Mouse (Mus musculus) kidney, postnatal 10 days (tissue): Measurements from ENCODE around the gene Ndufb11.

Experiments used
- DNase-seq: peaks from one replicate; pipeline ENCODE4 v3.0.0; 2021; ENCODE audit warnings: mixed read lengths

The Ndufb11 gene

DNA sequence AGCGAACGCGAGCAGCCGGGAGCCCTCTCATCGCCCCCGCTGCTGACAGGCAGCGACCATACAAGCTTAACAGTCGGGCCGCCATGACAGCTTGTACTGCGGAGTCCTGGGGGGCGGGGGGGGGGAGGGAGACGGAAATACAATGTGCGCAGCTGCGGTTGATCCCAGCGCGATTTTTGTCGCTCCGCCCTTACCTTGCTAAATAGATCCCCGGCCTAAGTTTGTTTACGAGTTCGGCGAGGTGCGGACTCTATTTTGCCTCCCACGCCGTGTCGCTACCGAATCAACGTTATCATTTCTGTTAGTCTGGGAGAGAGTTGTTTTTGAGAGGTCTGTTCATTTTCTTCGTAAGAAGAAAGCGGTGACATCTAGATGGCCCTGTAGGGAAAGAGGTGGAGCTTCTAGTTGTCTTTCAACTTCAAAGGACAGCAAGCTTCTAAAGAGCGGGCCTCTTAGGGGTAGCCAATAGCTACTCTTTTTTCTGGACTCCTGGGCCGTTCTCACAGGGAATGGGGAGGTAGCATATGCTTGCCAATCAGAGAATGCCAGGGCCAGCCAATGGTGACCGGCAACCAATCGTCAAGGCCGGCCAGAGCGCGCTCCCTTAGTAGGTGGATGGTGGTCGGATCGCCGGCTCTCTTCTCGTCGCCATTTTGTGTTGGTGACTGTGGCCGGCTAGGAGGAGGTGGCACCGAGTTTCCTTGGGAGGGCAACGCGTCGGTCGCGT is at the start of gene Ndufb11, which contains the start of gene Rbm10:
TSS of gene Ndufb11 (minus strand) at position 444 of the 727 bp plus-strand sequence.
TSS of gene Rbm10 (plus strand) at position 328 of the 727 bp plus-strand sequence.
- peak; percentile 85 for DNase-seq

DNA sequence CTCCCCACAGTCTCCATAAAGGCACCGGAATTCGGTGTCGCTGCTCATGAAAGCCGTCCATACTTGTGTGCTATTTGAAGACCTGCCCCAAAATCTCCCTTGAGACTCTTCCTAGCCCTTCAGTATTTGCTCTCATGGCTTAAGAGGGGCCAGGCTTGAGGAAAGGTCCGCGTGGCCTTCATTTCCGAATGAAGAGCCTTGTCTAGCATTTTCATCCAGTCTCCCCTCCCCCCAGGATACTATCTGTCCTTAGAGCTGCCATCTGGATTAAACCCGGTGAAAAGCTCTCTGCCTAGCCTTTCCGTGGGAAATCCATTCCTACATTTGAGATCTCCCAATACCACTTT is 46.0 kb upstream of the Ndufb11 start:
- peak; percentile 19 for DNase-seq

DNA sequence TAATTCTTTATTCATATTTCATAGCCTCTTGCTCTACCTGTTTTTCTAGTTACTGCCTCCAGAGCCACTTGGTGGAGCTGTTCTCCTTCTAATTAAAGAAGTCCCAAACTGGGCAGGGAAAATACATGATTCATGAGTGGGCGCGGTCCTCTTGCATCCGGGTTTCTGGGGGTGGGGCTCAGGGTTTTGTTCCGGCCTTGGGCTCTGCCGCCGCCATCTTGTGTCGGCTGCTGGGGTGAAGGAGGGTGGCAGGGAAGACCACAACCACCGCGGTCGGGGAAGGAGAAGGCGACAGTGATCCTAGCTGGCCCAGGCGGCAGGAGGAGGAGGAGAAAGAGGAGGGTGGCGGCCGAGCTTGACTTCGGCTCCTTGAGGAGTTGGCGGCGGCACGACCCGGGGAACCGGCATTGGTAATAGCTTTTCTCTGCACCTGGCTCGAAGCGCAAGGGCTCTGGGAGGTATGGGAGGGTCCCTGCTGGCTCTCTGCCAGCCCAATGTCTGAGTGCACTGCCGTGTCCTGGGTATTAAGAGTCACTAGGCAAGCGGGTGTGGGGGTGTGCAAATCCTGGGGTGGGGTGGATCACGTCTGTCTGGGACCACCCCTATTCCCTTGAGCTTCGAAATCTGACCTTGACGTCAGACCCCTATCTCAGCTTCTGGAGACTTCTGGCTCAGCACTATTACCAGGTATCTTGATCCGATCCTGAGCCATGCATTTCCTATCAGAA is 45.5 kb upstream of the Ndufb11 start:
- DNase-seq: peak; percentile 89

DNA sequence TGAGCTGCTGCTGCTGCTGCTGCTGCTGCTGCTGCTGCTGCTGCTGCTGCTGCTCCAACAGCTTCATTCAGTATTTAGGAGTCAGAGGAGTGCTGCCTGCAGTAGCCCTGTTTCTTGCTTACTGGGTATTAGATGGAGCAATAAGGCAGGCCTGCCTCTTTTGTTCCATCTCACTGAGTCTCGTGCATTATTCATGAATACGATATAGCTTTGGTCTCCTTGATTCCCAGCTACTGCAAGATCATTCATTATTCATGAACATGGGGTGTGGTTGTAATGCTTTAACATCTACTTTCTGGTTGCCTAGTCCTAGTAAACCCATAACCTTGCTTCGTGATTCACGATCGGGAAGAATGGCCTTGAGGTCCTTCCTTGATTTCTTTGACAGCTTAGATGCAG is 44.9 kb upstream of the Ndufb11 start:
- DNase-seq: no peak

DNA sequence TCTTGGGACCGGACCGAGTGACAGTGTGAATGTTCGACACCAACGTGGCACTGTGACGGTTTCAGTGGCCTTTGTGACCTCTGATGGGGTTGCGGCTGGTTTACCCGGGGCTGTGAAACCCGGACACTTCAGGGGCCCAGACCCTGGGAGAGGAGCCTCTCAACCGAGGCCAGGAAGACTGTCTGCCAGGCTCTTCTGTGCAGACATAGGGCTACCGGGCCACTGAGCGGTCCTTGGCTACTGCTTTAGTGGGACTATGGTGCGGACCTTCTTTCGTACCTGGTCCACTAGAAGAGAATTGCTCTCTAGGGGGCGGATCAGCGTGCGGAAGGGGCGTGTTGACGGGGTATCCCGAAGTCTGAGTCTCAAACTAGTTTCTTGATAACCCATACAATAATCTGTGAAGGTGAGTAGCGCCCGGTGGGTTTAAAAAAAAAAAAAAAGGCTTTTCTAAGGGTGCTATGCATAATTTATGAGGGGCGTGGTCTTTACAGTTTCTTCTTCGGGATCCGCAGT is 41.5 kb upstream of the Ndufb11 start:
- DNase-seq: peak; percentile 24

DNA sequence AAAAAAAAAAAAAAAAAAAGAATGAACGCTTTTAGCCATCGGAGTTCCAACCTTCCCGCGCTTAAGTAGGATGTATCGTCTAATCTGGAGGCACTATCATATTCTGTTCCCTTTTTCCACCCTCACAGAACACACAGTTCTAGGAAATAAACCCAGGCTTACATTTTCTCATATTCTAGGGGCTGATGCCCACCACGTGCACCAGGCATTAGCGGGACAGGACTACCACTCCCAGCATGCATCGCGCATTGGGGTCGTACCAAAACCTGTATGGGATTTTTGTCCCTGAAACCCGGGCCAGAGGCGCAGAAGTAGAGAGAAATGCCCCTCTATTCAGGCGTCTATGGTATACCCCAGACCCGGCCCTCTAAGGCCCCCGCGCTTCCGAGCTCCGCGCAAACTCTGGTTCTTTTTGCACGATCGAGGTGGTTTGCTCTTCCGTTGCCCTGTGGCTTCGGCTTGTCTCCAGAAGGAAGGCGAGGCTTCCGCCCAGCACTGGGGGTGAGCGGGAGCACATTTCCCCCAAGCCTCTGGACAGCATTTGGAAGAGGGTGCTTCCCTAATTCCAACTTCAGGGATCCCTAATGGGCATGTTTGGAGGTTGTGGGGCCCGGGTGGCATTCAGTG is 40.7 kb upstream of the Ndufb11 start, which contains the start of gene Uba1:
TSS of gene Uba1 (plus strand) at position 301 of the 627 bp plus-strand sequence.
- DNase-seq: peak; percentile 82

DNA sequence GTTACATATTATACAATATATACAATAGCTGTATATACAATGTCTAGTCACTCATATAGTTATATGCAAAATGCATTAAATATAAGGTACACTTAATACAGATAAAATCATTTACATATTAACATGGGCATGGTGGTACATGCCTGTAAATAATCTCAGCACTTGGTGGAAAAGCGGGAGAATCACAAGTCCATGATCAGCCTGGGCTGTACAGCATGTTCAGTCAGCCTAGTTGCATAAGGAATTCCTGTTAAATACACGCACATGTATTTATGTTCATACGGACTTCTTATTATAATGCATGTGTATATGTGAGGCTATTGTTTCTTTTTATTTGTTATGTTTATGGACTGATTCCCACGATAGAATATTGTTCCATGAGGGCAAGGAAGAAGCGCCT is 40.2 kb upstream of the Ndufb11 start:
- no peak for DNase-seq

DNA sequence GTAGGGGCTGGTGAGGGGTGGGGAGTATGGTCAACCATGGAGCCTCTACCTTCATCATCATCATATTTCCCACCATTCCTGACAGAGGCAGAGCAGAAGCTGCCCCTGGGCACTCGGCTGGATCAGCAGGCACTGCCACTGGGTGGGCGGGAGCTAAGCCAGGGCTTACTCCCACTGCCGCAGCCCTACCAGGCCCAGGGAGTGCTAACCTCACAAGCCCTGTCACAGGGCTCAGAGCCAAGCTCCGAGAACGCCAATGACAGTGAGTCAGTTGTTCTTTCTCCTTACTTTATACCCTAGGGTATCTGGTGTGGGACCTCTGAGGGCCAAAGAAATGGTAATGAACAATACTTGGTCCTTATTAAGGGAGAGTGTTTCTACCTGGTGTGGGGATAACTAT is 27.4 kb upstream of the Ndufb11 start:
- DNase-seq: peak; percentile 17

DNA sequence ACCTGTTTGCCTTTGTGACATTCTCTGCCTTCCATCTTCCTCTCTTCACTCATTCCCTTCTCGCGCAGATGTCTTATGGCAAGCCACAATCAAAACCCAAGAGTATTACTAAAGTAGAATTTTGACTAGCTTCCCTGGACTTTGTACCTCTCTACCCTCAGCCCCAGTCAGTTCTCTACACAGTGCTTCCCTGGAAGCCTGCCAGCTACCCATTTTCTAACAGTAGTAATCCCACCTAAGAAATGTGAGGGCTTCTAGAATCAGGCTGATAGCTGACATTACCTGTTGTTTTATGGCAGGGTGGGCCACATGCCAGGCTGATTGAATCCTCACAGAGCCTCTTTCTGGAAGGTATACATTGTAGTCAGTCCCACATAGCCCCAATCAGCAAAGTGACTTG is 20.7 kb upstream of the Ndufb11 start:
- DNase-seq: peak; percentile 42

DNA sequence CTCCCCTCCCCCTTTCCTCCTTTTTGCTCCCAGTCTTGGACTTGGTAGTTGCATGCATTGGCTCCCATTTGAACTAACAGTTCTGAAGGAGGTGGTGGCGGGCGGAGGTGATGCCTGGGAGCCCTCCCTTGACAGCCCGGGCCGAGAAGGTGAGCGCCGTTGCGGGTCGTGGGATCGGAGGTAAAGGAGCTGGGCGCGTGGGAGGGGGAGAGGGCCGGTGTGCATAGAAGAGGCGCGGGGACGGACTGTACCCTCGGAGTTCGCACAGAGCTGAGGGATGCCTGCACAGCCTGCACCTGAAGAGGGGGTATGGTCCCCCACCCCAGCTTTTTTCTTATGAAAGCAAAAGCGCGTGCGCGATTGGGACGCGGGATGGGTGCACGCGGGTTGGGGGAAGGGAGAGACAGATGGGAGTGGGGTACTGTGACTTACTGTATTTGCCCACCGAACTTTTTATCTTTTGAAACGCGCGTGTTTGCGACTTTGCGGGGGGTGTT is 532 bp upstream of the Ndufb11 start:
- peak; percentile 45 for DNase-seq

DNA sequence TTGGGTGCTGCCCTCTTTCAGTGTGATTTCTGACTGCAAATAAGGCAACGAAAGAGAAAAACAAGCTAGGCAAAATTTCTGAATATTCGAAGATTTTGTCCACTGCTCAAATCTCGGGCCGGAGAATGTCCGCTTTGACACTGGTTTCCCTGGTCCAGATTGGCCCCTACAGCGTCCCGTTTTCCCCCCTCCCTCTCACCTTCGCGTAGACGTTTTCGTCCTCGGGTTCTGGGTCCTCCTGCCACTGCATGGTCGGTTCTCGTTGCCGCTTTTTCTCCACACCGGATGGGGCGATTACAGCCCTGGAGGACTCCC is 601 bp downstream of the Ndufb11 start:
- no peak for DNase-seq

DNA sequence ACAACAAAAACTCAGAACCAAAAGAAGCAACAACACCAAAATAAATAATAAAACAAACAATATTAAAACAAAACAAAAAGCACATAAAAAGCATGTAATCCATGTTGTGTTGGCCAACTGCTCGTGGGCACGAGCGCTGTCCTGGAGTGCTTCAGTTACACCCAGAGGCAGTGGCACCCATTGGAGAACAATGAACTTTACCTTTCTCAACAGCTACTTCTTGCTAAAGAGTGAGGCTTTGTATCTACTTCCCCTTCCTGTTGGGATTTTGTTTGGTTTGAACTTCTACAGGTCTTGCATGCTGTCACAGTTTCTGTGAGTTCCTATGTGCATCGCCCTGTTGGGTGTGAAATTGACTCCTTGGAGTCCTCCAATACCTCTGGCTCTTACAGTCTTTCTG is 8.9 kb downstream of the Ndufb11 start:
- DNase-seq: no peak

DNA sequence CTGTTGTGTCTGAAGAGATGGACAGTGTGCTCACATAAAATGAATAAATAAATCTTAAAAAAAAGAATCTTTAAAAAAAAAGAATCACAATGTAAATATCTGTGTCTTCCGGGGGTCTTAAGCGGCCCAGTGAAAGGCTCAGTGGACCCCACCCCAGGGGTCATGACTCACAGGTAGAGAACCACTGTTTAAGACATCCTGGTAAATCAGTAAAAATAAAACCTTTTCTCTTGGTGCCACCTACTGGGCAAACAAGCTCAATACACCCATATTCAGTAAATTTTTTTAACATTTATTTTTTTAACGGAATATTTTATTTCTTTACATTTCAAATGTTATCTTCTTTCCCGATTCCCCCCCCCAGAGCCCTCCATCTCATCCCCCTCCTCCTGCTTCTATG is 29.5 kb downstream of the Ndufb11 start:
- DNase-seq: no peak

DNA sequence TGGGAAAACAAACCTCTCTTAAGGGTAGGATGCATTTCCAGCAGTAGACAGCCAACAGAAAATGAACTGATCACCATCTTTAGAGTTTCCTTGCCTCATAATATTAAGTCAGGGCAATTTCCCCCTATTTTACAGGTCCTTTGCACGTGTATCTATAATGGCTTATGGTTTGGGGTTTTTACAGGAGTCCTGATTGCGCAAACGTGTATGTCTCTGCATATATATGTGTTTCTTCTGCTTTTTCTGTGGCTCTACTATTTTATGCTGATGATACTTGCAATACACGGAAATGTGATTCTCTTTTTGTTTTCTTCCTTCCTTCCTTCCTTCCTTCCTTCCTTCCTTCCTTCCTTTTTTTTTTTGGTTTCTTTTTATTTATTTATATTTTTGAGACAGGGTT is 43.5 kb downstream of the Ndufb11 start:
- no peak for DNase-seq

DNA sequence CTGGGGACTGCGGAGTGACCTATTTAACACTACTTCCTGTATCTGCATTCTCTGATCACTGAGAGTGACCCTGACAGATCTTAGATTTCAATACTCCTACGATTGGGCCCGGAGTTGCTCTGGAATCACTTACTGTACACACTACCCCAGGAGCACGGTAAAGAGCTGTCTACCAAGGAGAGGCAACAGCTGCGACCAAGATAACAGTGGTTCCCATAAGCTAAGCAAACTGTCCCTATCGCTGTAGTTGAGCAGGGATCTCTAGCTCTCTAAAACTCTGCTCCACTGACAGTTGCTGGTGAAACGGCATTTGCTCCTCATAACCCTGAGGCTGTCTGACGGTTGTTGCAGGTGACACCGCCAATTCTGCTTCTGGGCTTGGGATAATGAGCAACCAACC is 44.7 kb downstream of the Ndufb11 start:
- DNase-seq: no peak

DNA sequence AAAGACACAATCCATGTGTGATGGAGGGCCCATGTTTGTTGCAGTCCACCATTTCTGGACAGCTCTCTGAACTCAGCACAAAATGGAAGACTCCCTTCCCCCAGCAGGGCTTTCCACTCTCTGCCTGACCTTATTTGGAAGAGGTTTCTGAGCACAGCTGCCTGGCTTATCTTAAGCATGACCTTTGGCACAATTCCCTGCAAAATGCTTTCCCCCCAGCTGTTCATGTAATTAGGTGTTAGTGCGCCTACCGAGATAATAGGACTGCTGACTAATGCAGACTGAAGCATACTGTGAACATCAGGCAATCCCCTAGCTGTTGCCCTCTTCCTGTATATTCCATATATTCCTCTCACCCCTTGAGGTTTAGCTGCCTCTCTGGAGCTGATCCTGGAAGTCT is 46.4 kb downstream of the Ndufb11 start:
- no peak for DNase-seq
